Mouse (Mus musculus) lung, postnatal 0 days (tissue): ENCODE results near the gene Tm4sf20.

Experiments used
- CTCF ChIP-seq: IDR thresholded peaks from 2 replicates; pipeline ENCODE4 v1.5.1; 2016; ENCODE audit warnings: antibody characterized with exemption, mild to moderate bottlenecking
- EP300 ChIP-seq: IDR thresholded peaks from 2 replicates; pipeline ENCODE4 v1.6.1; 2016; ENCODE audit warnings: antibody characterized with exemption, mild to moderate bottlenecking, control low read depth

GRCm38 (mm10) chr1:82746408-82746807 is 21.9 kb downstream of the Tm4sf20 start:
- TF ChIP-seq CTCF = no peak
- no peak for TF ChIP-seq EP300
